Mouse (Mus musculus) ES-Bruce4 (cell line): Measurements from ENCODE around the gene C1qtnf3.

Source experiments
- CTCF ChIP-seq: IDR thresholded peaks from one replicate; pipeline ENCODE4 v1.8.1; 2011; ENCODE audit warnings: low read depth, low read length
- EP300 ChIP-seq: IDR thresholded peaks from 2 replicates; pipeline ENCODE4 v1.6.1; 2011; ENCODE audit warnings: low read depth, low read length; ENCODE audit not compliant: insufficient read depth
- POLR2A ChIP-seq: IDR thresholded peaks from one replicate; pipeline ENCODE4 v1.8.1; 2011; ENCODE audit warnings: low read length; ENCODE audit not compliant: insufficient read depth

DNA sequence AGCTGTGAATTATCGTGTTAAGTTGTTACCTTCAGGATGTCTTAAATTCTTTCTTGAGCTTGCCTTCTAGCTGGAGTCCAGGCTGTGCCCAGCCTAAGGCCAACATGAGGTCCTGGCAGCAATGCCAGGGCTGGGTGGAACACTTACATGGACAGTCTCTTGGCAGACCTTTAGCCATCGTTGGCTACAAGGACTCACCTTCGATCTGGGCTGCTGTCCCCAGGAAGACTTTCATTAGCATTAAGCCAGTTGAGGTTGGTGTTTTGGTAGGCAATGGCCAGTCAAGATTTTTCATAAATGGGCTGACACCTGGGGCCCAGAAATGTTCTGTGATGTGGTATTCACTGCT, 34.8 kb upstream of the C1qtnf3 start:
- TF ChIP-seq CTCF (no peak), POLR2A (no peak), EP300 (no peak)
